Mouse (Mus musculus): Measurements from ENCODE around the gene Rrm2. TPM values are rescaled to one million over a fixed set of nuclear protein-coding genes. Genes with fewer than 3 reads are reported as not detected.
"Not testable (repeated sequence)": the region's sequence is repeated elsewhere in the genome, so short reads cannot be mapped to it uniquely, and the experiment has no call there.

The Rrm2 gene
- polyA plus RNA-seq, 1 experiment from 2014 or later = 207 TPM

GRCm38 (mm10) chr12:24699578-24699977 lies 8.5 kb upstream of the Rrm2 start:
- no peaks in the 10 kb centered on the region for H3K36me3 ChIP-seq (ENCODE audit: control insufficient read depth, insufficient read depth, low read length)
- H3K27me3 ChIP-seq (ENCODE audit: control insufficient read depth, insufficient read depth, low read depth, low read length) = no peaks in the 10 kb centered on the region
- no peak overlapping the region for H3K9ac ChIP-seq (ENCODE audit: low read length)
- H3K9me3 ChIP-seq (ENCODE audit: control insufficient read depth, low read length) = no peaks in the 10 kb centered on the region
- H3K4me3 ChIP-seq (ENCODE audit: low read length) = no peak overlapping the region
- no peak for ATAC-seq (ENCODE audit: low read depth)
- no peak overlapping the region for H3K4me2 ChIP-seq (ENCODE audit: low read depth, low read length)
- WGBS = 38% methylated on average over 10 of the region's 10 CpGs
- no peaks in the 10 kb centered on the region for H3K4me1 ChIP-seq (replicated peaks; ENCODE audit: control insufficient read depth, insufficient read depth, low read length)
- H3K27ac ChIP-seq (ENCODE audit: low read length) = no peak overlapping the region

GRCm38 (mm10) chr12:24701621-24702020 lies 6.4 kb upstream of the Rrm2 start:
- H3K4me2 ChIP-seq (ENCODE audit: low read depth, low read length); H3K27ac ChIP-seq (ENCODE audit: low read length); H3K36me3 ChIP-seq (ENCODE audit: control insufficient read depth, insufficient read depth, low read length); H3K9ac ChIP-seq (ENCODE audit: low read length); H3K4me3 ChIP-seq (ENCODE audit: low read length); H3K27me3 ChIP-seq (ENCODE audit: control insufficient read depth, insufficient read depth, low read depth, low read length); H3K9me3 ChIP-seq (ENCODE audit: control insufficient read depth, low read length); H3K4me1 ChIP-seq (replicated peaks; ENCODE audit: control insufficient read depth, insufficient read depth, low read length); ATAC-seq (ENCODE audit: low read depth): not testable (repeated sequence)
- WGBS = 87% methylated on average over 9 of the region's 9 CpGs

- Histone ChIP-seq H3K4me3 (ENCODE audit: low read length) (no peak overlapping the region), H3K27ac (ENCODE audit: low read length) (no peak overlapping the region), H3K36me3 (ENCODE audit: control insufficient read depth, insufficient read depth, low read length) (no peaks in the 10 kb centered on the region), H3K9ac (ENCODE audit: low read length) (no peak overlapping the region), H3K4me1 (replicated peaks; ENCODE audit: control insufficient read depth, insufficient read depth, low read length) (peaks cover 8% of the 10 kb centered on the region), H3K9me3 (ENCODE audit: control insufficient read depth, low read length) (no peaks in the 10 kb centered on the region), H3K27me3 (ENCODE audit: control insufficient read depth, insufficient read depth, low read depth, low read length) (no peaks in the 10 kb centered on the region), H3K4me2 (ENCODE audit: low read depth, low read length) (no peak overlapping the region)
- no peak for ATAC-seq (ENCODE audit: low read depth)
- 53% methylated on average over 3 of the region's 3 CpGs for WGBS
Observed at GRCm38 (mm10) chr12:24703013-24703412, 5.0 kb upstream of the Rrm2 start.

GRCm38 (mm10) chr12:24705502-24706263 lies 2.4 kb upstream of the Rrm2 start:
- no peaks in the 10 kb centered on the region for H3K9me3 ChIP-seq (ENCODE audit: control insufficient read depth, low read length)
- no peak overlapping the region for H3K9ac ChIP-seq (ENCODE audit: low read length)
- no peak overlapping the region for H3K4me2 ChIP-seq (ENCODE audit: low read depth, low read length)
- 79% methylated on average over 15 of the region's 15 CpGs for WGBS
- no peak overlapping the region for H3K4me3 ChIP-seq (ENCODE audit: low read length)
- H3K36me3 ChIP-seq (ENCODE audit: control insufficient read depth, insufficient read depth, low read length) = 0 out of 2 replicates have a peak, but pooled peaks cover 2% of the 10 kb centered on the region
- H3K4me1 ChIP-seq (replicated peaks; ENCODE audit: control insufficient read depth, insufficient read depth, low read length) = peaks cover 19% of the 10 kb centered on the region
- no peak overlapping the region for H3K27ac ChIP-seq (ENCODE audit: low read length)
- no peaks in the 10 kb centered on the region for H3K27me3 ChIP-seq (ENCODE audit: control insufficient read depth, insufficient read depth, low read depth, low read length)
- ATAC-seq (ENCODE audit: low read depth) = no peak

- H3K4me3 ChIP-seq (ENCODE audit: low read length) = peak overlapping the region; percentile 86
- H3K9ac ChIP-seq (ENCODE audit: low read length) = peak overlapping the region; percentile 68
- peak overlapping the region; percentile 81 for H3K4me2 ChIP-seq (ENCODE audit: low read depth, low read length)
- peak; percentile 13; the same call in 1 of the 2 replicates for ATAC-seq (ENCODE audit: low read depth)
- 0 out of 2 replicates have a peak overlapping the region, but pooled peaks have one; percentile 51 for H3K27ac ChIP-seq (ENCODE audit: low read length)
- WGBS = 2% methylated on average over 27 of the region's 27 CpGs
- H3K9me3 ChIP-seq (ENCODE audit: control insufficient read depth, low read length) = no peaks in the 10 kb centered on the region
- peaks cover 24% of the 10 kb centered on the region for H3K4me1 ChIP-seq (replicated peaks; ENCODE audit: control insufficient read depth, insufficient read depth, low read length)
- no peaks in the 10 kb centered on the region for H3K27me3 ChIP-seq (ENCODE audit: control insufficient read depth, insufficient read depth, low read depth, low read length)
- H3K36me3 ChIP-seq (ENCODE audit: control insufficient read depth, insufficient read depth, low read length) = peaks cover 8% of the 10 kb centered on the region
Observed at GRCm38 (mm10) chr12:24706764-24707479, 1.1 kb upstream of the Rrm2 start.

GRCm38 (mm10) chr12:24707480-24707802 lies 600 bp upstream of the Rrm2 start:
- Histone ChIP-seq H3K36me3 (ENCODE audit: control insufficient read depth, insufficient read depth, low read length) (peaks cover 8% of the 10 kb centered on the region), H3K4me3 (ENCODE audit: low read length) (peak overlapping the region; percentile 86), H3K27me3 (ENCODE audit: control insufficient read depth, insufficient read depth, low read depth, low read length) (no peaks in the 10 kb centered on the region), H3K4me2 (ENCODE audit: low read depth, low read length) (peak overlapping the region; percentile 81), H3K27ac (ENCODE audit: low read length) (peak overlapping the region; percentile 51), H3K9me3 (ENCODE audit: control insufficient read depth, low read length) (no peaks in the 10 kb centered on the region), H3K9ac (ENCODE audit: low read length) (peak overlapping the region; percentile 68), H3K4me1 (replicated peaks; ENCODE audit: control insufficient read depth, insufficient read depth, low read length) (peaks cover 29% of the 10 kb centered on the region)
- under 1% methylated on average over 9 of the region's 9 CpGs for WGBS
- peak; percentile 2; the same call in 1 of the 2 replicates for ATAC-seq (ENCODE audit: low read depth)

- H3K9me3 ChIP-seq (ENCODE audit: control insufficient read depth, low read length) = no peaks in the 10 kb centered on the region
- peaks cover 32% of the 10 kb centered on the region for H3K4me1 ChIP-seq (replicated peaks; ENCODE audit: control insufficient read depth, insufficient read depth, low read length)
- under 1% methylated on average over 17 of the region's 17 CpGs for WGBS
- H3K4me2 ChIP-seq (ENCODE audit: low read depth, low read length) = peak overlapping the region; percentile 81
- ATAC-seq (ENCODE audit: low read depth) = no peak
- peak overlapping the region; percentile 86 for H3K9ac ChIP-seq (ENCODE audit: low read length)
- peak overlapping the region; percentile 83 for H3K27ac ChIP-seq (ENCODE audit: low read length)
- no peaks in the 10 kb centered on the region for H3K27me3 ChIP-seq (ENCODE audit: control insufficient read depth, insufficient read depth, low read depth, low read length)
- peaks cover 10% of the 10 kb centered on the region for H3K36me3 ChIP-seq (ENCODE audit: control insufficient read depth, insufficient read depth, low read length)
- H3K4me3 ChIP-seq (ENCODE audit: low read length) = peak overlapping the region; percentile 86
Observed at GRCm38 (mm10) chr12:24708824-24709218, 780 bp downstream of the Rrm2 start.

- WGBS = 4% methylated on average over 6 of the region's 6 CpGs
Observed at GRCm38 (mm10) chr12:24709409-24709808, 1.4 kb downstream of the Rrm2 start.

GRCm38 (mm10) chr12:24709831-24710508 lies 1.9 kb downstream of the Rrm2 start:
- ATAC-seq (ENCODE audit: low read depth) = peak; percentile 21
- WGBS = 28% methylated on average over 5 of the region's 5 CpGs
- no peaks in the 10 kb centered on the region for H3K27me3 ChIP-seq (ENCODE audit: control insufficient read depth, insufficient read depth, low read depth, low read length)
- no peaks in the 10 kb centered on the region for H3K9me3 ChIP-seq (ENCODE audit: control insufficient read depth, low read length)
- peak overlapping the region; percentile 86 for H3K4me3 ChIP-seq (ENCODE audit: low read length)
- H3K36me3 ChIP-seq (ENCODE audit: control insufficient read depth, insufficient read depth, low read length) = peaks cover 10% of the 10 kb centered on the region
- H3K4me1 ChIP-seq (replicated peaks; ENCODE audit: control insufficient read depth, insufficient read depth, low read length) = peaks cover 32% of the 10 kb centered on the region
- H3K27ac ChIP-seq (ENCODE audit: low read length) = peak overlapping the region; percentile 83
- peak overlapping the region; percentile 86 for H3K9ac ChIP-seq (ENCODE audit: low read length)
- peak overlapping the region; percentile 81 for H3K4me2 ChIP-seq (ENCODE audit: low read depth, low read length)

More at GRCm38 (mm10) chr12:24709409-24709808, 1.4 kb downstream of the Rrm2 start:
- H3K9me3 ChIP-seq (ENCODE audit: control insufficient read depth, low read length) = no peaks in the 10 kb centered on the region
- peaks cover 10% of the 10 kb centered on the region for H3K36me3 ChIP-seq (ENCODE audit: control insufficient read depth, insufficient read depth, low read length)
- no peaks in the 10 kb centered on the region for H3K27me3 ChIP-seq (ENCODE audit: control insufficient read depth, insufficient read depth, low read depth, low read length)
- H3K27ac ChIP-seq (ENCODE audit: low read length) = peak overlapping the region; percentile 83
- H3K4me1 ChIP-seq (replicated peaks; ENCODE audit: control insufficient read depth, insufficient read depth, low read length) = peaks cover 32% of the 10 kb centered on the region
- H3K4me3 ChIP-seq (ENCODE audit: low read length) = peak overlapping the region; percentile 86
- peak overlapping the region; percentile 86 for H3K9ac ChIP-seq (ENCODE audit: low read length)
- H3K4me2 ChIP-seq (ENCODE audit: low read depth, low read length) = peak overlapping the region; percentile 81
- no peak for ATAC-seq (ENCODE audit: low read depth)
